Mouse (Mus musculus) kidney, postnatal 36 days (tissue): ENCODE data around the gene H2-Eb1.
A peak's percentile ranks its signal among the peaks of the same experiment; 100 is the strongest.

Source experiments
- DNase-seq, 2 experiments: peaks; one replicate each; pipeline ENCODE4 v3.0.0; 2021 to 2022; ENCODE audit warnings: mixed read lengths in 2 of 2

Gene H2-Eb1

DNA sequence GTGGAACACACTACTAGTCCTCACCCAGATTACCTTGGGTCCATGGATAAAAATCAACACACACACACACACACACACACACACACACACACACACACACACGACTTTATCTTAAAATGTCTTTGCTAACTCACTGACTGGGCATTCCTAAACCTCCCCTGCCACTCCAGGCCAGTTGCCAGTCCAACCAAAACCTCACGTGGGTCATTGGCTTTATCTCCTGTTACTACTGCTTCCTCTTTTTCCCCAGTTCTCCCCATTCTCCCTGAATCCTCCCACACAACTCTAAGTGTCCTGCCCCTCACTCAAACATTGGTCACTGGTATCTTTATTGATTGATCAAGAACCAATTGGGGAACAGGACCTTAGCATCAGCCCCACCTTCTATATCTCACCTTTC lies 11.6 kb downstream of the H2-Eb1 start:
- DNase-seq = no peak

- no peak for DNase-seq
Observed at GRCm38 (mm10) chr17:34325436-34325835, 19.8 kb downstream of the H2-Eb1 start, which contains the start of gene H2-Eb2. Gene H2-Eb2, plus strand, starts transcription at chr17:34325665.

GRCm38 (mm10) chr17:34326373-34326772 lies 20.7 kb downstream of the H2-Eb1 start:
- DNase-seq = no peak

DNA sequence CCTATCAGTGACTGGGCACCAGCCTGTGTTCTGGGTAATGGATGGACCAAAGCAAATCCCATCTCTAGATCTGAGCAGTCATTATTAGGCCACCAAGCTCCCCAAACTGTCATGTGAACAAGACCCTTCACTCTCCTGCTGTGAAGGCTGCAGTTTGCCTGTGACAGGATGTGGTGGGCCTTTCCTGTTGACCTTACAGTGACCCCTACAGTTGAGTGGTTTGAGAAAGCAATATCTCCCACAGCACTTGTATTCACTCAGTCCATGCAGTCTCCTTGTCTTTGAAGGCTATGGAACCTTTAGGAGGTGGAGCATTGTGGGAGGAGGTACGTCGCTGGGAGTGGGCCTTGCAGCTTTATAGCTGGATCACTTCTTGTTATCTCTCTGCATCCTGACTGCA lies 24.1 kb downstream of the H2-Eb1 start:
- no peak for DNase-seq

DNA sequence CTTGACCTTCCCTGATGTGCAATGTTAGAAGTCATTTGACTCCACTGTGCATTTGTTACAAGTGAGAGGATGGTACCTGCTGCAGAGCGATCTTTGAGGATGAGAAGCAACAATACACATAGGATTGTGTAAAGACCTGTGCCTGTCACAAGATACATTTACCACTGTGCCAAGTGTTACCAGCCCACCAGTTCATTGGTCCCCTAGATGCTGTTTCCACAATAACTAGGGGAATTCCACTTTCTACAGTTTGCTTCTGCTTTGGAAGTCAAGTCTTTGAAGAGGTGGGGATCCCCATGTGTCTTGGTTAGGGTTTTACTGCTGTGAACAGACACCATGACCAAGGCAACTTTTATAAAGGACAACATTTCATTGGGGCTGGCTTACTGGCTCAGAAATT lies 25.5 kb downstream of the H2-Eb1 start:
- no peak for DNase-seq

GRCm38 (mm10) chr17:34340619-34341402 lies 35.1 kb downstream of the H2-Eb1 start:
- no peak for DNase-seq

- no peak for DNase-seq
Observed at GRCm38 (mm10) chr17:34344882-34345281, 39.2 kb downstream of the H2-Eb1 start.

DNA sequence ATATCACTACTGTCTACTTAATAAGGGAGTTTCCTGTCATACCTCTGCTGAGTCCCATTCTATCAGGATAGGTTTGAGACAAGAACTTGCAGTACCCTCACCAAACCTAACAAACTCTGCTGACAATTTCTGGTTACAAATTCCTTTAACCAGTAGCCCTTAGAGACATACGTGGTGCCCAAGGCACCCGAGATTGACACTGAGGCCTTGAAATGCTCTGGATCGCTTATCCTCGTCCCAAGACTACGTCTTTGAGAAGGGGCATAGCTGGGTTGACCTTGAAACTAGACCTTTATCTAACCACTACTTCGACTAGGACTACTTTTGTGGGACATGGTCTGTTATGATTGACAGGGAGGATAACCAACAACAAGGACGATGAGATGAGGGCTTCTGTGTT lies 39.8 kb downstream of the H2-Eb1 start:
- DNase-seq = no peak

DNA sequence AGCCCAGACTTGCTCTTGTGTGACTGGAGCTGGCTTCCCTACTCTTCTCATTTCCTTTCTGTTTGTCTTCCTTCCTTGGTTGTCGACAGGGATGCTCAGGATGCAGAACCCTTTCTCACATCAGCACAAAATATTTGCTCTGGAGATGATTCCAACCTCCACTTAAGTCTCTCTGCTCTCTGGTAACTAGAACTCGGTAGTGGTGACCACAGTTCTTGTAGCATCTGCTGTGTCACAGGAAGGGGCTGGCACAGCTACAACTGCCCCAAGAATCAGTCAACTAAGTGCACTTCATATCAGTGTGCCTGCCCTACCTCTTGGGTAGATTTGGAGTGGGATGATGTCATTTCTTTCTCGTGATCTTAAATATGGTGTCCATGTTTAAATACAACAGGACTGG lies 40.4 kb downstream of the H2-Eb1 start:
- no peak for DNase-seq

GRCm38 (mm10) chr17:34347606-34348308 lies 42.1 kb downstream of the H2-Eb1 start:
- peak; percentile 46 to 59 for DNase-seq

DNA sequence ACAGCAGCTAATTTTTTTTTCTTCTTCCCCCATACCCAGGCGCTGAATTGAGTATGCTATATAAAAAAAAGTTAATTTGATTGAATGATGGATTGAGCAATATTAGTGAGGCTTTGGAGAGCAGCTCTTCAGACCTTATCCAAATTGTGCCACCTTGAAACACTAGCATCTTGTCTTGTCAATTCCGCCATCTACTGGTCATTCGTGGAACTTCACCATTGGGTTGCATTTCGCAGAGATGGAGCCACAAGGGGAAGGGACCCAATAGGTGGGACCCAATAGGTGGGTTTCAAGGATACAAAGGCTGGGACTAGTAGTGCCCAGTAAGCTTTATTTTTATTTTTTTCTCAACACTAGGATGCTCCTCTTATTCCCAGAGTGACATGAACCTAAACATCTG lies 43.8 kb downstream of the H2-Eb1 start:
- peak; percentile 65 to 88 for DNase-seq

DNA sequence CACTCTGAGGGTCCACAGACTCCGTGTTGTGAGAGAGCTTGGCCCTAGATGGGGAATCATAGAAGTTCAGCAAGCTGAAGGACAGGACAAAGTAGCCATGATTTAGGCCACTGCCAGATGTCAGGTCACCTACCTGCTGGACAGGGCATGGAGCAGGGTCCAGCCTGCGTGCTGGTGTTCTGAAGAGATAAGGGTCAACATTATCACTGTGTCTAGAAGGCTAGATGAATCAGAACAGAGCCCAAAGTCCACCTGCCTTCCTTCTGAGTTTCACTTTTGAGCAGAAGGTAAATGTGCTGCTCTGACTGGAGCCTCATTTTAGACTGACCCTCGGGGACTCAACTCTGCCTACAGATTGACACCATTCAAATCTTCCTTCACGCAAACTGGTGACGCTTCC lies 48.9 kb downstream of the H2-Eb1 start, which contains the start of gene Btnl2:
Gene Btnl2 (plus strand): TSS at position 284 of the 400 bp plus-strand sequence.
- no peak for DNase-seq

GRCm38 (mm10) chr17:34354940-34355339 lies 49.3 kb downstream of the H2-Eb1 start:
- peak in 1 of 2 experiments; percentile 33 for DNase-seq

- no peak for DNase-seq
Observed at GRCm38 (mm10) chr17:34362954-34363546, 57.4 kb downstream of the H2-Eb1 start.

DNA sequence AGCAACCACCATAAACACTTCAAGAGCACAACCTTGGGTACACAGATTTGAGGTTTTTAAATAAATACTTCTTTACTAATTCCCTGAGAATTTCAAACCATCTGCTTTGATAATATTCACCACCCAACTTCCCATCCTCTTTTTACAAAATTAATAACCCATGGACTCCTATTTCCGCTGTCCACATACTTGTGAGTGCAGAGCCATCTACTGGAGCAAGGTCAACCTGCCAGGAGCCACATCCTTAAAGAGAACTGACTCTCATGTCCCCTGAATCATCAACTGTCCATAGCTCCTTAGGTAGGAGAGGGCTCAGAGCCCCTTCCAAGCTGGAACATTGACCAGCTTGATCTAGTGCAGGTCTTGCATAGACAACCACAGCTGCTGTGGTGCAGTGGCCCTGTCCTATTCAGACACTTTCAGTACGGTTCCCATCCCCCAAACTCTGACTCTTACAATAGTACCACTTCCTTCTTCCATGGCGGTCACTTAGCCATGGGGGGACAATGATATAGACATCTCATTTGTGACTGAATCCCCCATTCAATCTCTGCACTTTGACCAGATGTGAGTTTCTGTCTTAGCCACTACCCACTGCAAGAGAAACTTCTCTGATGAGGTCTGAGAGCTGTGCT lies 58.1 kb downstream of the H2-Eb1 start:
- DNase-seq = no peak

GRCm38 (mm10) chr17:34365031-34365430 lies 59.4 kb downstream of the H2-Eb1 start:
- DNase-seq = no peak
